Comparison of ENCODE assay signal across 21 mouse cellular contexts in genomic region chr13:54889684-54890399, GRCm38 (mm10). TPM values are rescaled to one million over a fixed set of nuclear protein-coding genes. Genes with fewer than 3 reads are reported as not detected.
DNase-seq lines count a peak whose midpoint lies in the region; ATAC-seq and TF ChIP-seq lines count a peak whose summit lies in the region.
"Had no signal": no experiment of that assay in that cellular context is flagged by ENCODE, and none has a peak within 500 bp of the region (broad histone marks: within the 10 kb centered on the region; RNA-seq: fewer than 3 reads in every experiment).

No protein-coding gene starts in this region.

- H3K9me3 ChIP-seq in lung, embryonic 14.5 days (ENCODE audit: low read depth, low read length): no peaks in the 10 kb centered on the region
- H3K9me3 ChIP-seq: heart, embryonic 15.5 days; hindbrain, embryonic 10.5 days; liver, embryonic 13.5 days; midbrain, embryonic 13.5 days had no signal

- H3K4me3 ChIP-seq in lung, embryonic 14.5 days (ENCODE audit: low read depth, low read length): no peak overlapping the region
- no peak overlapping the region for H3K4me3 ChIP-seq in small intestine, adult 2 months (ENCODE audit: low read depth, low read length)
- H3K4me3 ChIP-seq: heart, embryonic 15.5 days; hindbrain, embryonic 10.5 days; liver, embryonic 13.5 days; midbrain, embryonic 13.5 days had no signal

- WGBS in lung, embryonic 14.5 days: 73% methylated on average over 8 of the region's 8 CpGs
- WGBS in small intestine, adult 2 months: 69% methylated on average over 8 of the region's 8 CpGs

- TF ChIP-seq POLR2A in small intestine, adult 2 months (IDR thresholded peaks at IDR 0.05; ENCODE audit: low read depth, low read length): no peak

- ATAC-seq in CD4-positive, CD25-positive, alpha-beta regulatory T cell, adult 4 months: no peak
- ATAC-seq in lung, embryonic 14.5 days (ENCODE audit: insufficient read depth): no peak
- no peak for ATAC-seq in erythroblast, adult 5-6 weeks (replicated peaks; ENCODE audit: low FRiP score, poor library complexity, severe bottlenecking)
- ATAC-seq: forebrain, embryonic 14.5 days; midbrain, embryonic 13.5 days; Patski had no signal

- H3K36me3 ChIP-seq in lung, embryonic 14.5 days (ENCODE audit: insufficient read depth): no peaks in the 10 kb centered on the region
- H3K36me3 ChIP-seq in small intestine, adult 2 months (ENCODE audit: control insufficient read depth, insufficient read depth, low read length): no peaks in the 10 kb centered on the region
- H3K36me3 ChIP-seq: heart, embryonic 15.5 days; hindbrain, embryonic 10.5 days; liver, embryonic 13.5 days; midbrain, embryonic 13.5 days had no signal

- DNase-seq in CD4-positive, CD25-positive, alpha-beta regulatory T cell, adult 2 months (ENCODE audit: low read depth, low spot score): peak; percentile 7
- peak; percentile 33 for DNase-seq in lung, embryonic 14.5 days
- no peak for DNase-seq in lung, postnatal 25 days (ENCODE audit: low spot score)
- peak; percentile 71 for DNase-seq in ES-CJ7 (ENCODE audit: low read depth, low spot score)
- no peak for DNase-seq in cerebellum, postnatal 14 days
- DNase-seq: cerebellum, adult 11-12 months; heart, adult 18-20 months; kidney, adult 11 months; kidney, postnatal 10 days; layer of hippocampus, adult 9-11 months; liver, embryonic 13.5 days; lung, postnatal 4 days; right cerebral cortex, postnatal 14 days had no signal

- no peak overlapping the region for H3K27ac ChIP-seq in lung, embryonic 14.5 days (ENCODE audit: low read depth)
- H3K27ac ChIP-seq in small intestine, adult 2 months (ENCODE audit: insufficient read depth, low read depth, low read length): no peak overlapping the region
- H3K27ac ChIP-seq: heart, embryonic 15.5 days; hindbrain, embryonic 10.5 days; liver, embryonic 13.5 days; midbrain, embryonic 13.5 days had no signal

- TF ChIP-seq CTCF in lung, embryonic 14.5 days (IDR thresholded peaks at IDR 0.05; ENCODE audit: low read depth): peak; percentile 17; the same call in 1 of the 2 replicates
- 0 out of 2 replicates have a peak, but pooled peaks have one; percentile 8 for TF ChIP-seq CTCF in small intestine, adult 2 months (IDR thresholded peaks at IDR 0.05; ENCODE audit: extremely low read depth, insufficient read length, insufficient replicate concordance, low read depth, low read length)

- H3K4me1 ChIP-seq in lung, embryonic 14.5 days (ENCODE audit: insufficient read depth): no peaks in the 10 kb centered on the region
- H3K4me1 ChIP-seq in small intestine, adult 2 months (ENCODE audit: control insufficient read depth, insufficient read depth, insufficient read length, low read length): no peaks in the 10 kb centered on the region
- H3K4me1 ChIP-seq: liver, embryonic 13.5 days had no signal

- no peaks in the 10 kb centered on the region for H3K27me3 ChIP-seq in lung, embryonic 14.5 days (ENCODE audit: insufficient read depth, low read length)
- no peaks in the 10 kb centered on the region for H3K27me3 ChIP-seq in small intestine, adult 2 months (ENCODE audit: control insufficient read depth, insufficient read depth, low read length)

- H3K4me2 ChIP-seq in lung, embryonic 14.5 days: no peak overlapping the region
- H3K4me2 ChIP-seq: heart, embryonic 15.5 days; liver, embryonic 13.5 days; midbrain, embryonic 13.5 days had no signal

- H3K9ac ChIP-seq in lung, embryonic 14.5 days: no peak overlapping the region
- H3K9ac ChIP-seq: heart, embryonic 15.5 days; liver, embryonic 13.5 days; midbrain, embryonic 13.5 days had no signal

RNA-seq across cellular contexts. Expression of gene Unc5a, which starts 59.4 kb away (rescaled TPM):
- polyA plus RNA-seq in CD4-positive, CD25-positive, alpha-beta regulatory T cell, adult 4 months (2017; shearing (Covaris generic)): under 1 TPM in 1 of 2 experiments, not detected in 1; 0.46 TPM
- polyA plus RNA-seq in lung, embryonic 14.5 days (2014; fragmentation: Nextera tagmentation; extraction: Ambion mirVana): 6.5 and 7.5 TPM in 2 replicates
- polyA plus RNA-seq in small intestine, adult 2 months (2012; rRNA removed): 4.4 and 5.1 TPM in 2 replicates
- 1.9 and 10.8 TPM in 2 replicates for total RNA-seq in erythroblast, adult 5-6 weeks (2015; ENCODE audit: low replicate concordance)
- total RNA-seq in erythroblast, adult 5-6 weeks (2017; ENCODE audit: low replicate concordance): 0.77 and 3.8 TPM in 2 replicates
- polyA plus RNA-seq: Patski had no signal

Comparison
In these comparisons a context has a peak if more than half of its experiments do, and no peak if none do; other contexts are left out.
1. DNase-seq: peak in CD4-positive, CD25-positive, alpha-beta regulatory T cell, adult 2 months (single experiment), lung, embryonic 14.5 days (single experiment) and ES-CJ7 (single experiment); none in lung, postnatal 25 days (single experiment) and cerebellum, postnatal 14 days (0 of 2).